Mouse (Mus musculus): ENCODE measurements around the gene Sned1.
"Not testable (repeated sequence)": the region's sequence is repeated elsewhere in the genome, so short reads cannot be mapped to it uniquely, and the experiment has no call there.

Gene Sned1

GRCm38 (mm10) chr1:93227976-93228365, 7.7 kb upstream of the Sned1 start:
- in situ Hi-C loops (cut with MboI, MseI), result loop anchor here (25.0 kb wide), 1 partner anchor 1234 kb away; no protein-coding TSS in a partner anchor

- in situ Hi-C loops (cut with MboI, MseI), result loop anchor here (25.0 kb wide), 1 partner anchor 1233 kb away; no protein-coding TSS in a partner anchor
Observed at GRCm38 (mm10) chr1:93229221-93229620, 6.4 kb upstream of the Sned1 start.

GRCm38 (mm10) chr1:93229626-93230025, 6.0 kb upstream of the Sned1 start:
- in situ Hi-C loops (cut with MboI, MseI), result loop anchor here (25.0 kb wide), 1 partner anchor 1233 kb away; no protein-coding TSS in a partner anchor

- in situ Hi-C loops (cut with MboI, MseI), result loop anchor here (25.0 kb wide), 1 partner anchor 1226 kb away; no protein-coding TSS in a partner anchor
Observed at GRCm38 (mm10) chr1:93236545-93236924, 894 bp downstream of the Sned1 start.

DNA sequence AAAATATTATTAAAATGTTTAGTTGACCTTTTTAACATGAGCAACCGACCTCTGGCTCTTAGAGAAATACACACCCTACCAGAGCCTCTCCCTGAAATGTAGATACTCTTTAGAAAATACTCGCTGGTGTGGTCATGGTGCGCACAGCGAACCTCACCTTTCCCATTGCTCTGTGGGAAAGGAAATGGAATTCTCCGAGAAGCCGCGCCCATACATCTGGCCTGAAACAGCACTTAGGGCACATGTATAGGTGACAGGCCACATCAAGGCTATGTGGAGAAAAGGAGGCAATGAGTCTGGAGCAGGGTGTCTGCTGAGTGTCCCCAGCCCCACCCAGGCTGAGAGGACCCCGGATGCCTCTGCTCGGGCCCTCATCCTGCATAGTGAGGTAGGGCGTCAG, 2.0 kb downstream of the Sned1 start:
- in situ Hi-C loops (cut with MboI, MseI), result loop anchor here (25.0 kb wide), 1 partner anchor 1225 kb away; no protein-coding TSS in a partner anchor

GRCm38 (mm10) chr1:93238201-93238600, 2.6 kb downstream of the Sned1 start:
- in situ Hi-C loops (cut with MboI, MseI), result loop anchor here (25.0 kb wide), 1 partner anchor 1224 kb away; no protein-coding TSS in a partner anchor

DNA sequence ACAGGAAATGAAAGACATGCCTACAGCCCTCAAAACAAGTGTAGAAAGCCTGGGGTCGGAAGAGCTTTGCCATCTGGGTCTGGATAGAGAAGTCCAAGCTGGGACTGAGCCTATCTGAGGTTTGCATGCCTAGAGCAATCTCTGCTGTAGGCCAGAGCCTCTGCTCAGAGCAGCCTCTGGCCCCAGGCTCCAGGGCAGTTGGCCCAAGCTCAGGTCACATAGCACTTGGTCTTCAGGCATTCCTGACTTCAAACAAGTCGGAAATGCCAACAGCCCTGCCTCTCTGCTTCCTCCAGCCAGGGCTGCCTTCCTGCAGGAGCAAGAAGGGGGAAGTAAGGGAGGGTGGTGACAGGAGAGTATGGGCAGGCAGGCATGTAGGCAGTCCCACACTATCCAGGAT, 10.3 kb downstream of the Sned1 start:
- in situ Hi-C loops (cut with MboI, MseI), result loop anchor here (25.0 kb wide), 1 partner anchor 1216 kb away; no protein-coding TSS in a partner anchor

- in situ Hi-C loops (cut with MboI, MseI), result no loop called here
Observed at GRCm38 (mm10) chr1:93252586-93252985, 16.9 kb downstream of the Sned1 start.

DNA sequence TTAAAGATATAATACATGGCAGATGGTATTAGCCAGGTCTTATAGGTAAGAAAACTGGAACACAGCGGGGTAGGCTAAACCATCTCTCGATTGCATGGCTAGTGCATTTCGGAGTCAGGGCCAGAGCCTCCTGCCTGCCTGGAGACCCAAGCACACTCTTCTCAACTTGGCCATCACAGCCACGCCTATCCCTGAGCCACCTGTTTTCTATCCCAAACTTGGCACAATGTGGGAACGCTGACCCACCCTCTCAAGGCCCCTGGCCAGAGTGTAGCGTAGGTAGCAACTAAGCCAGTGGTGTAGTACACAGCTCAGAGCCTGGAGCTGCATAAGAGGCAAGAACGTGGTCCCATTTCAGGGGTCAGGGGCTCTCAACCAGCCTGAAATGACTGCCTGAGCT, 20.1 kb downstream of the Sned1 start:
- in situ Hi-C loops (cut with MboI, MseI), result no loop called here

DNA sequence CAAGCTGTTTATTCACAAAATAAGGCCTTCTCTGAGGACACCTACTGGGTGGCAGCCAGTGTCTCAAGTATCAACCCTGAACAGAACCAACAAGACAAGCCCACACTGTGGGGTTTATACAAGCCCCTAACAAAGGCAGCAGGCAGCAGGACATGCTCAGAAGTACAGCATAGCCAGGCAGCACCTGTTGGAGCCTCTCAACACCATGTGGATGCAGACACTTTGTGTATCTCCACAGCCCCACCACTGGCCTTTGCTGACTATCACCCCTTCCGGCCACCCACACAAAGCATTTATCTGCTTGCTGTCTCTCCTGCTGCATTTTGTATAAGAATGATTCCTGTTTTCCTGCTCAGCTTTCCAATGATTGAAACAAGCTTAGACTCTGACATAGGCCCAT, 21.9 kb downstream of the Sned1 start:
- in situ Hi-C loops (cut with MboI, MseI), result no loop called here

GRCm38 (mm10) chr1:93267207-93267606, 31.6 kb downstream of the Sned1 start:
- in situ Hi-C loops (cut with MboI, MseI), result no loop called here

- in situ Hi-C loops (cut with MboI, MseI), result no loop called here
Observed at GRCm38 (mm10) chr1:93268246-93268645, 32.6 kb downstream of the Sned1 start.

DNA sequence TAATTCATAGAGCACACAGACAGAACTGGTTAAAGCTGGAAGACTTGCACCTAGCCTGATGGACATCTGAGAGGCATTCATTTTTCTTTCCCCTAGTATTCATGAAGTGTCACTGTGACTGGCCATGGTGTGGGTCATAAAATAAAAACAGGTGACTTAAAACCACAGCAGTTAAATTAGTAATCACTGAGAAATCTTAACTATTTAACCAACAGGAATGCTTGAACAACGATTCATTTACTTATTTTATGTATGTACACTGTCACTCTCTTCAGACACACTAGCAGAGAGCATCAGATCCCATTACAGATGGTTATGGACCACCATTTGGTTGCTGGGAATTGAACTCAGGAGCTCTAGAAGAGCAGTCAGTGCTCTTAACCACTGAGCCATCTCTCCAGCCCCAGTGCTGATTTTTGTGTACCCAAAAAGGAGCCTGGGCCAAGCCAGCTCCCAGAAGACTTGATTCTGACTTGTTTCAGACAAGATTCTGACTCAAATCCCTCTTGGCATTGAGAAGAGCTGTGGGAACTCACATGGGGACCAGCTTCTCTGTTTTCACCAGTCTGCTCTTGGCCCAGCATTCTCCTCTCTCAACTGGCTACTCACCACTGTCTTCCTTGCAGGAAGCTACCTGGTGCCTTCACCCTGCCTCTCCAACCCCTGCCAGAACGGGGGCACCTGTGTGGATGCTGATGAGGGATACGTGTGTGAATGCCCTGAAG, 35.0 kb downstream of the Sned1 start:
- in situ Hi-C loops (cut with MboI, MseI), result no loop called here

DNA sequence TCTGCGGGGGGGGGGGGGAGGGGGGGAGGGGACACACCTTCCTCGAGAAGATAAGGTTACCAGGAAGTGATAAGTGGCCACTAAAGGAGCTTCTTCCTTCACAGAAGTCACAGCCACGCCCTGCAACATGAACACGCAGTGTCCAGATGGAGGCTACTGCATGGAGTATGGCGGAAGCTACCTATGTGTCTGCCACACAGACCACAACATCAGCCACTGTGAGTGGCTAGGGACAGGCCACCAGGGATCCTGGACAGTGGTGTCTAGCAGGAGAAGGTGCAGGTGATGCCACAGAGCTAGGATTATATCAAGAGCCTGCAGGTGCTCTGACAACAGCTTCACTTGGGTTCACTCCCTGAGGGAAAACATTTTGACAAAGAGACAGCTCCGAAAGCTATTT, 36.1 kb downstream of the Sned1 start:
- in situ Hi-C loops (cut with MboI, MseI), result no loop called here

- in situ Hi-C loops (cut with MboI, MseI), result no loop called here
Observed at GRCm38 (mm10) chr1:93272409-93272821, 36.8 kb downstream of the Sned1 start.

DNA sequence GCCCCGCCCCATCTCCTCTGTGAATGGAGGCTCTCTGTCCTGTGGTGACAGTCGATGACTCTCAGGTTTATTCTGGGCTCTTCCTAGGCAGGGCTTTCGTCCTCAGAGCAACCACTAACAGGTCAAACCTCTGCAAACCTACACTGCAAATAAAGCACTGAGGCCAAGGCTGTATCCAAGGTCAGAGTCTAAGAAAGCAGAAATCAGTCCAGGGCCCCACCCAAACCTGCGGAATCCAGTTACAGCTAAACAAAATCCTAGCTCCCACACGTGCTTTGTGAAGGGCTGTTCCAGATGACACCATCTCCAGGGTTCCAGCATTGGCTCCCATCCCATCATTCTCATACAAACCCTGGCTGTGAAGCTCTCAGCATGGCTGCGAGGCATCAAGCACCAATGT, 39.9 kb downstream of the Sned1 start:
- in situ Hi-C loops (cut with MboI, MseI), result no loop called here

- in situ Hi-C loops (cut with MboI, MseI), result no loop called here
Observed at GRCm38 (mm10) chr1:93277041-93277440, 41.4 kb downstream of the Sned1 start.

GRCm38 (mm10) chr1:93289678-93290214, 54.1 kb downstream of the Sned1 start:
- in situ Hi-C loops (cut with MboI, MseI), result no loop called here

DNA sequence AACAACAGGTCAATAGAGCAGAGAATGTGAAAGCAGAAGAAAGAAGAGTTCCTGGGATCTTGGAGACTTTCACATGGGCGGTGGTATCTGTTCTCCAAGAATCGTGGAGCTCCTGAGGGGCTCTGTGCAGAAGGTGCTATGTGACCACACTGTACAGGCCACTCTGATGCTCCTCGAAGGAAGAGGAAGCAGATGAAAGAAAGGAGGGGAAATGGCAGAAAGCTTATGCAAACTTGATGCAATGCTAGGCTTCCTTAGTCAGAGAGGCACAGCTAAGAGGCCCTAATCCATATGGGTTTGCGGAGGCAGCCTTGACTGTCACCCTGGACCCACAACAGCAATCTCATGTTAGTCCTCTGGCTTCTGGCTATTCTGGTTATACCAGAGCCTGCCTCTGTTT, 55.3 kb downstream of the Sned1 start:
- in situ Hi-C loops (cut with MboI, MseI), result no loop called here

- in situ Hi-C loops (cut with MboI, MseI), result no loop called here
Observed at GRCm38 (mm10) chr1:93291591-93291990, 56.0 kb downstream of the Sned1 start.

DNA sequence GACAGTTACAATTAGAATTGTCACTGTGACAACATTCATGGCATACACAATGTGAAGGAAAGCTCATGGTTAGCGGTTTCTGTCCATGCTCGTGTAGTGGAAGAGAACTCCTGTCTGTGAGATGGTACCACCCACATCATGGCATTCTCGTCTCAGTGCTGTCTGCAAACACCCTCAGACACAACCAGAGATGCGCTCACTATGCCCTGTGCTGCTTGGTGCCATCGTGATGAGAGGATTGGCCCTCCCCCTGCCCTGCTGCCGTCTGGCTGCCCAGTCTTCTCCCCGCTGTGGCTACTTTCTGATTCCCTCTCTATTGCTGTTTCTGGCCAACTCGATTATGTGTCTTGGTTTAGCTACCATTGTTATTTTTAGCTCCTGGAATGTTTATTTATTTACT, 56.4 kb downstream of the Sned1 start:
- in situ Hi-C loops (cut with MboI, MseI), result no loop called here

DNA sequence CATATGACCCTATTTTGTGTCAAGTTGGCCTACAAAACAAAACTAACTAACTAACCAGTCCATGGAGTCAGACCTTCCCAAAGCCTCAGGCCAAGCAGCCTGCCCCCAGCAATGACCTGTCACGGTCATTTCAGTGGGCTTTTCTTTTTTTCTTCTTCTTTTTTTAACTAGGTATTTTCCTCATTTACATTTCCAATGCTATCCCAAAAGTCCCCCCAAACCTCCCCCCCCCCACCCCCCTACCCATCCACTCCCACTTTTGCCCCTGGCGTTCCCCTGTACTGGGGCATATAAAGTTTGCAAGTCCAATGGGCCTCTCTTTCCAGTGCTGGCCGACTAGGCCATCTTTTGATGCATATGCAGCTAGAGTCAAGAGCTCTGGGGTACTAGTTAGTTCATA, 58.9 kb downstream of the Sned1 start:
- in situ Hi-C loops (cut with MboI, MseI), result not testable (repeated sequence)

DNA sequence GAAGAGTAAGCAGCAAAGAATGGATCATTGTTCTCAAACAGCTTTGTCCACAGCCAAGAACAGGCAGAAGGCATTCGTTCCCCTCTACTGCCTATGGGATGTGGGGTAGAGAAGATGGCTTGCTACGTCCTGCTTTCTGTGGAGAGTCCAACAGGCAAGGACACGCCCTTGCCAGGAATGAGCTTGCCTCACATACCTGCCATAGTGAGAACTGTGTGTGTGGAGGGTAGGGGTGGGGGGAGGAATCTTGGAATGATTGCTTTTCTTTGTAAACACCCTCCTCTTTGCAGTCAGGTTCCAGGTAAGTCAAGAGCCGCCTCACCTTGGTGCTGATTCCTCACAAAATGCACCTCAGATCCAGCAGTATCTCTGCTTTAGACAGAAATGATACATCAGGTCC, 64.2 kb downstream of the Sned1 start:
- in situ Hi-C loops (cut with MboI, MseI), result no loop called here
